ENCODE assay signal across 9 mouse cellular contexts in genomic region chr3:95653473-95654034, GRCm38 (mm10). TPM values are rescaled to one million over a fixed set of nuclear protein-coding genes. Genes with fewer than 3 reads are reported as not detected.
DNase-seq lines count a peak whose midpoint lies in the region; ATAC-seq and TF ChIP-seq lines count a peak whose summit lies in the region.
"Had no signal": no experiment of that assay in that cellular context is flagged by ENCODE, and none has a peak within 500 bp of the region (broad histone marks: within the 10 kb centered on the region; RNA-seq: fewer than 3 reads in every experiment).

No protein-coding gene starts in this region.

- no peak overlapping the region for H3K9ac ChIP-seq in lung, embryonic 14.5 days
- H3K9ac ChIP-seq: forebrain, embryonic 12.5 days had no signal

- peak overlapping the region; percentile 16 for H3K4me2 ChIP-seq in lung, embryonic 14.5 days
- H3K4me2 ChIP-seq: forebrain, embryonic 12.5 days had no signal

- DNase-seq in embryo, embryonic 10 days (ENCODE audit: low spot score) = peak; percentile 67
- DNase-seq in embryo, embryonic 9.5 days (ENCODE audit: extremely low spot score) = no peak
- DNase-seq in testis, postnatal 14 days (ENCODE audit: low spot score) = no peak
- peak; percentile 86 for DNase-seq in lung, embryonic 14.5 days
- DNase-seq in cerebellum, adult 11 months = no peak
- DNase-seq in thymus, adult 2 months = no peak
- DNase-seq in adrenal gland, adult 8-10 months = no peak

- H3K4me1 ChIP-seq in testis, adult 2 months (ENCODE audit: control insufficient read depth, insufficient read depth, low read length) = peaks cover 11% of the 10 kb centered on the region
- H3K4me1 ChIP-seq in lung, embryonic 14.5 days (ENCODE audit: insufficient read depth) = peaks cover 11% of the 10 kb centered on the region; the same call in 1 of the 2 replicates
- H3K4me1 ChIP-seq in thymus, adult 2 months (replicated peaks; ENCODE audit: control insufficient read depth, insufficient read depth, low read length) = peaks cover 15% of the 10 kb centered on the region

- H3K27ac ChIP-seq in testis, adult 2 months (ENCODE audit: control insufficient read depth, insufficient read depth, low read depth, low read length) = peak overlapping the region; percentile 77
- H3K27ac ChIP-seq in lung, embryonic 14.5 days (ENCODE audit: low read depth) = peak overlapping the region; percentile 71
- no peak overlapping the region for H3K27ac ChIP-seq in thymus, adult 2 months (ENCODE audit: control insufficient read depth, insufficient read depth, low read length)
- H3K27ac ChIP-seq: forebrain, embryonic 12.5 days had no signal

- TF ChIP-seq POLR2A in testis, adult 2 months (IDR thresholded peaks at IDR 0.05; ENCODE audit: control insufficient read depth, low read depth, low read length) = no peak; the same call in 1 of the 2 replicates
- no peak for TF ChIP-seq POLR2A in thymus, adult 2 months (IDR thresholded peaks at IDR 0.05; ENCODE audit: control insufficient read depth, extremely low read depth, insufficient read depth, low read length, poor library complexity)

- no peak for TF ChIP-seq CTCF in testis, adult 2 months (IDR thresholded peaks at IDR 0.05; ENCODE audit: control insufficient read depth, insufficient read depth, insufficient replicate concordance, low read depth, low read length)
- TF ChIP-seq CTCF in lung, embryonic 14.5 days (IDR thresholded peaks at IDR 0.05; ENCODE audit: low read depth) = no peak
- TF ChIP-seq CTCF in thymus, adult 2 months (IDR thresholded peaks at IDR 0.05; ENCODE audit: borderline replicate concordance, control insufficient read depth, extremely low read depth, insufficient read depth, low read length, poor library complexity) = no peak

- peak overlapping the region; percentile 65 for H3K4me3 ChIP-seq in testis, adult 2 months (ENCODE audit: control insufficient read depth, low read depth, low read length)
- no peak overlapping the region for H3K4me3 ChIP-seq in lung, embryonic 14.5 days (ENCODE audit: low read depth, low read length)
- H3K4me3 ChIP-seq in thymus, adult 2 months (ENCODE audit: control insufficient read depth, insufficient read depth, low read length) = no peak overlapping the region
- H3K4me3 ChIP-seq: forebrain, embryonic 12.5 days had no signal

- H3K27me3 ChIP-seq in testis, adult 2 months (ENCODE audit: control insufficient read depth, insufficient read depth, low read length) = no peaks in the 10 kb centered on the region
- no peaks in the 10 kb centered on the region for H3K27me3 ChIP-seq in lung, embryonic 14.5 days (ENCODE audit: insufficient read depth, low read length)
- H3K27me3 ChIP-seq in thymus, adult 2 months (ENCODE audit: control insufficient read depth, insufficient read depth, low read length) = no peaks in the 10 kb centered on the region
- H3K27me3 ChIP-seq: forebrain, embryonic 12.5 days had no signal

- peak; percentile 55 for ATAC-seq in lung, embryonic 14.5 days (ENCODE audit: insufficient read depth)

- H3K36me3 ChIP-seq in testis, adult 2 months (ENCODE audit: control insufficient read depth, insufficient read depth, low read length) = no peaks in the 10 kb centered on the region
- H3K36me3 ChIP-seq in lung, embryonic 14.5 days (ENCODE audit: insufficient read depth) = no peaks in the 10 kb centered on the region
- H3K36me3 ChIP-seq in thymus, adult 2 months (ENCODE audit: control insufficient read depth, insufficient read depth, low read length) = no peaks in the 10 kb centered on the region
- H3K36me3 ChIP-seq: forebrain, embryonic 12.5 days had no signal

- H3K9me3 ChIP-seq in lung, embryonic 14.5 days (ENCODE audit: low read depth, low read length) = no peaks in the 10 kb centered on the region
- H3K9me3 ChIP-seq: forebrain, embryonic 12.5 days had no signal

- WGBS in lung, embryonic 14.5 days = 16% methylated on average over 11 of the region's 11 CpGs
- WGBS in thymus, adult 2 months = 64% methylated on average over 11 of the region's 11 CpGs

RNA-seq across cellular contexts. Expression of gene Mcl1, which starts 5.0 kb away (rescaled TPM):
- 27.4 and 40.2 TPM in 2 replicates for polyA plus RNA-seq in testis, adult 2 months (2012; rRNA removed)
- polyA plus RNA-seq in lung, embryonic 14.5 days (2014; fragmentation: Nextera tagmentation; extraction: Ambion mirVana) = 82.3 and 83.2 TPM in 2 replicates
- 145 and 198 TPM in 2 replicates for polyA plus RNA-seq in thymus, adult 2 months (2012; rRNA removed)
- 100 to 1,000 TPM; 177 to 189 (median 179) TPM for total RNA-seq in adrenal gland, adult 8-10 months (2022)

RNA-seq across cellular contexts. Expression of gene Ensa, which starts 28.8 kb away (rescaled TPM):
- 11.1 and 13.9 TPM in 2 replicates for polyA plus RNA-seq in testis, adult 2 months (2012; rRNA removed)
- 64.8 and 66.7 TPM in 2 replicates for polyA plus RNA-seq in lung, embryonic 14.5 days (2014; fragmentation: Nextera tagmentation; extraction: Ambion mirVana)
- polyA plus RNA-seq in thymus, adult 2 months (2012; rRNA removed) = 17.1 and 18.3 TPM in 2 replicates
- 100 to 1,000 TPM; 102 to 141 (median 119) TPM for total RNA-seq in adrenal gland, adult 8-10 months (2022)

RNA-seq across cellular contexts. Expression of gene Adamtsl4, which starts 34.2 kb away (rescaled TPM):
- polyA plus RNA-seq in testis, adult 2 months (2012; rRNA removed) = 0.74 and 2.3 TPM in 2 replicates
- 1.6 and 4.0 TPM in 2 replicates for polyA plus RNA-seq in lung, embryonic 14.5 days (2014; fragmentation: Nextera tagmentation; extraction: Ambion mirVana)
- 3.1 and 4.1 TPM in 2 replicates for polyA plus RNA-seq in thymus, adult 2 months (2012; rRNA removed)
- total RNA-seq in adrenal gland, adult 8-10 months (2022) = 10 to 100 TPM in 1 of 4 experiments, 1 to 10 TPM in 3; 4.3 to 10.2 (median 6.4) TPM

Comparison
In these comparisons a context has a peak if more than half of its experiments do, and no peak if none do; other contexts are left out.
1. DNase-seq: peak in embryo, embryonic 10 days (single experiment) and lung, embryonic 14.5 days (single experiment); none in embryo, embryonic 9.5 days (single experiment), testis, postnatal 14 days (single experiment), cerebellum, adult 11 months (single experiment), thymus, adult 2 months (single experiment) and adrenal gland, adult 8-10 months (single experiment).